Mouse (Mus musculus): ENCODE results near the gene Ddi2. TPM values are rescaled to one million over a fixed set of nuclear protein-coding genes. Genes with fewer than 3 reads are reported as not detected.
A peak's percentile ranks its signal among the peaks of the same experiment; 100 is the strongest.

The Ddi2 gene
- polyA plus RNA-seq, 1 experiment from 2014 or later: 16.8 TPM

DNA sequence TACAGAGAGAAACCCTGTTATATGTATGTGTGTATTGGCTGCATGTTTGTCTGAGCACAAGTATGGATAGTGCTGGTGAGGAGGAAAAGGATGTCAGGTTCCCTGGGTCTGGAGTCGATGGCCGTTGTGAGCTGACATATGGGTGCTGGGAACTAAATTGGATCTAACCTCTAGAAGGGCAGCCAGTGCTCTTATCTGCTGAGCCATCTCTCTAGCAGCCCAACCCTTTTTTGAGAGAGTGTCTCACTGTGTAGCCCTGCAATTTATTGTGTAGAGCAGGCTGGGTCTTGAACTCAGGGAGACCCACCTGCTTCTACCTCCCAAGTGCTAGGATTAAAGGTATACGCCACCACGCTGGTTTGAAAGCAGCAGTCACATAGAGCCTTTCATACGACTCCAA, 2.1 kb upstream of the Ddi2 start:
- TF ChIP-seq CTCF (IDR thresholded peaks at IDR 0.05) (no peak), EP300 (IDR thresholded peaks at IDR 0.05) (no peak)
- H3K36me3 ChIP-seq (ENCODE audit: insufficient read depth, low read length): no peaks in the 10 kb centered on the region
- 57% methylated on average over 5 of the region's 5 CpGs for WGBS
- DNase-seq (ENCODE audit: low spot score): no peak
- no peak for ATAC-seq
- H3K4me2 ChIP-seq (replicated peaks; ENCODE audit: low read depth, low read length): no peak overlapping the region
- no peaks in the 10 kb centered on the region for H3K9me3 ChIP-seq (ENCODE audit: low read length)
- H3K27ac ChIP-seq (ENCODE audit: low read length): no peak overlapping the region
- H3K4me3 ChIP-seq (ENCODE audit: low read depth, low read length): no peak overlapping the region
- no peaks in the 10 kb centered on the region for H3K27me3 ChIP-seq (replicated peaks; ENCODE audit: insufficient read depth, low read length)
- peaks cover 8% of the 10 kb centered on the region; the same call in 1 of the 2 replicates for H3K4me1 ChIP-seq (ENCODE audit: insufficient read depth, low read depth, low read length)
- H3K9ac ChIP-seq (replicated peaks; ENCODE audit: low read depth): no peak overlapping the region

DNA sequence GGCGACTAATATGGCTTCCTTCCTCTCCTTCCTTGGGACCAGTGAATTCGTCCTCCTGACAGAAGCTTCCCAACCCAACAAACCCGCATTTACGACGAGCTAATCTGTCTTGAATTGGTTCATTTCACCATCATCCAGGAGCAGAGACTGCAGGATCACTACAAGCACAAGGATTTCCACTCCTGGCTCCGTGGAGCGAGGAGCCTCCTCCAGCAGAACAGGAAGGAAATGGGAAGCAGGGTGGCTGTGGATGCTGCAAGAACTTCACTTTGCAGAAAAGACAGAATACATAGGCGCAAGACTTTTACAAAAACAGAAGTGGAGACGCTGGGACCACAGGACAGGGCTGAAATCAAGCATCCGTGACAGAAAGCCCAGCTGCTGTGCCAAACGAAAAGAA, 1.4 kb upstream of the Ddi2 start:
- Histone ChIP-seq H3K4me3 (ENCODE audit: low read depth, low read length) (no peak overlapping the region), H3K9ac (replicated peaks; ENCODE audit: low read depth) (no peak overlapping the region), H3K27ac (ENCODE audit: low read length) (no peak overlapping the region), H3K4me1 (ENCODE audit: insufficient read depth, low read depth, low read length) (peaks cover 8% of the 10 kb centered on the region; the same call in 1 of the 2 replicates), H3K9me3 (ENCODE audit: low read length) (no peaks in the 10 kb centered on the region), H3K4me2 (replicated peaks; ENCODE audit: low read depth, low read length) (no peak overlapping the region), H3K36me3 (ENCODE audit: insufficient read depth, low read length) (no peaks in the 10 kb centered on the region), H3K27me3 (replicated peaks; ENCODE audit: insufficient read depth, low read length) (no peaks in the 10 kb centered on the region)
- DNase-seq (ENCODE audit: low spot score) (no peak), ATAC-seq (no peak)
- TF ChIP-seq EP300 (IDR thresholded peaks at IDR 0.05) (no peak), CTCF (IDR thresholded peaks at IDR 0.05) (no peak)
- 55% methylated on average over 11 of the region's 11 CpGs for WGBS

- Histone ChIP-seq H3K36me3 (ENCODE audit: insufficient read depth, low read length) (no peaks in the 10 kb centered on the region), H3K27me3 (replicated peaks; ENCODE audit: insufficient read depth, low read length) (no peaks in the 10 kb centered on the region), H3K9ac (replicated peaks; ENCODE audit: low read depth) (0 out of 2 replicates have a peak overlapping the region, but pooled peaks have one; percentile 6), H3K4me2 (replicated peaks; ENCODE audit: low read depth, low read length) (peak overlapping the region; percentile 83), H3K4me3 (ENCODE audit: low read depth, low read length) (peak overlapping the region; percentile 96), H3K27ac (ENCODE audit: low read length) (peak overlapping the region; percentile 98; the same call in 1 of the 2 replicates), H3K4me1 (ENCODE audit: insufficient read depth, low read depth, low read length) (peaks cover 8% of the 10 kb centered on the region; the same call in 1 of the 2 replicates), H3K9me3 (ENCODE audit: low read length) (no peaks in the 10 kb centered on the region)
- DNase-seq (ENCODE audit: low spot score): no peak
- TF ChIP-seq EP300 (IDR thresholded peaks at IDR 0.05): 0 out of 2 replicates have a peak, but pooled peaks have one; percentile 34
- no peak for TF ChIP-seq CTCF (IDR thresholded peaks at IDR 0.05)
- no peak for ATAC-seq
- 8% methylated on average over 13 of the region's 13 CpGs for WGBS
Observed at GRCm38 (mm10) chr4:141723673-141724068, 452 bp upstream of the Ddi2 start.

GRCm38 (mm10) chr4:141721961-141722360, 1.3 kb downstream of the Ddi2 start:
- 7% methylated on average over 6 of the region's 6 CpGs for WGBS
- peak overlapping the region; percentile 96 for H3K4me3 ChIP-seq (ENCODE audit: low read depth, low read length)
- TF ChIP-seq CTCF (IDR thresholded peaks at IDR 0.05) (no peak), EP300 (IDR thresholded peaks at IDR 0.05) (peak; percentile 85)
- peak overlapping the region; percentile 89; the same call in 1 of the 2 replicates for H3K9ac ChIP-seq (replicated peaks; ENCODE audit: low read depth)
- DNase-seq (ENCODE audit: low spot score) (peak; percentile 91), ATAC-seq (peak; percentile 20)
- peak overlapping the region; percentile 98 for H3K27ac ChIP-seq (ENCODE audit: low read length)
- H3K9me3 ChIP-seq (ENCODE audit: low read length): no peaks in the 10 kb centered on the region
- H3K27me3 ChIP-seq (replicated peaks; ENCODE audit: insufficient read depth, low read length): no peaks in the 10 kb centered on the region
- 0 out of 2 replicates have a peak, but pooled peaks cover 2% of the 10 kb centered on the region for H3K36me3 ChIP-seq (ENCODE audit: insufficient read depth, low read length)
- peaks cover 8% of the 10 kb centered on the region; the same call in 1 of the 2 replicates for H3K4me1 ChIP-seq (ENCODE audit: insufficient read depth, low read depth, low read length)
- H3K4me2 ChIP-seq (replicated peaks; ENCODE audit: low read depth, low read length): peak overlapping the region; percentile 83

DNA sequence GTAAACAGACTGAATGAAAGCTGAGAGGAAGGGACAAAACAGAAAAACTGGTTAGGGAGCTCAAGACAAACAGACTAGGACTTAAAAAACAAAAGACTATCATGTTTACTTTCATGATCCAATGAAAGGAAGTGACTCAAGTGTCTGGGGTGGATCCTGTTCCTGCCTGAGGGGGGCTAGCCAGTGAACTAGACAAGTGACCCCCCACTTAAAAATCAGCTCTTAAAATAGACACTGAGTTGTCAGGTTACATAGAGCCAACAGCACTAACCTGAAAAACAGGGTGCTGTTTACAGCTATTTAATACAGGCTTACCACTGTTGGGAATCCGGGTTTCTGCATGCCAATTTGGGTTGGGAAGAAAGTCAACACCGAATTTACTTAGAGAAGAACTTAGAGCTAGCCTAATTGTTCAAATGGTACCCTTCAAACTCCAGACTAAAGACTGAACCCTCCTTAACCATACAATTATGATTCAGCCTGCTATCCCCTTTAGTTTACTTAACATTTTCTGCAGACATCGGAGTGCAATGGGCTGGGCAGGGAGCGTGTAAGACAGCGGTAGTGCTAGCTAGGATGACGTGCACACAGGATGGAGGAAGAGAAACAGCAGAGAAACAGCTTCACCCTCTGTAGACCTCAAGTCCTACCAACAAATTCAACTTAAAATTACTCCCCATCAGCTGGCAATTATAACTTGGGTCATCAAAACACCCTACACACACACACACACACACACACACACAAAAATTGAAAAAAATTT, 2.3 kb downstream of the Ddi2 start:
- no peaks in the 10 kb centered on the region for H3K27me3 ChIP-seq (replicated peaks; ENCODE audit: insufficient read depth, low read length)
- H3K4me3 ChIP-seq (ENCODE audit: low read depth, low read length): peak overlapping the region; percentile 96
- peak; percentile 16; the same call in 1 of the 2 replicates for ATAC-seq
- H3K4me1 ChIP-seq (ENCODE audit: insufficient read depth, low read depth, low read length): peaks cover 8% of the 10 kb centered on the region; the same call in 1 of the 2 replicates
- H3K4me2 ChIP-seq (replicated peaks; ENCODE audit: low read depth, low read length): peak overlapping the region; percentile 83
- H3K36me3 ChIP-seq (ENCODE audit: insufficient read depth, low read length): 0 out of 2 replicates have a peak, but pooled peaks cover 4% of the 10 kb centered on the region
- H3K27ac ChIP-seq (ENCODE audit: low read length): peak overlapping the region; percentile 78
- no peaks in the 10 kb centered on the region for H3K9me3 ChIP-seq (ENCODE audit: low read length)
- WGBS: 20% methylated on average over 6 of the region's 6 CpGs
- DNase-seq (ENCODE audit: low spot score): peak; percentile 67
- TF ChIP-seq CTCF (IDR thresholded peaks at IDR 0.05): no peak
- TF ChIP-seq EP300 (IDR thresholded peaks at IDR 0.05): peak; percentile 75
- no peak overlapping the region for H3K9ac ChIP-seq (replicated peaks; ENCODE audit: low read depth)

DNA sequence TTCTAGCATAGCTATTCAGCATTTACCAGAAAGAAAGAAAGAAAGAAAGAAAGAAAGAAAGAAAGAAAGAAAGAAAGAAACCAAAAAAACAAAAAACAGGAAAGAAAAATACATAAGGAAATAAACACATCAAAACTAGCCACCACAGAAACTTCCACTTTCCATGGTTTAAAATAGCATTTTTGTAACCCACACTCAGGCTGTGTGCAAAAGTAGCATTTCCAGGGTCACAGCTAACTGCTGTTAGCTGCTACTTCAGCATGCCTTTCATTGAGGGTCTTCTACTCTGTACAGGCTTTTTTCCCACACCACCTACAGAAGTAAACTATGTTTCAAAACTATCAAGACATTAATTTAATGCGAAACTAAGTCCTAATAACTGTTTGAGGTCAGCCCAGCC, 3.9 kb downstream of the Ddi2 start:
- H3K4me1 ChIP-seq (ENCODE audit: insufficient read depth, low read depth, low read length): peaks cover 8% of the 10 kb centered on the region; the same call in 1 of the 2 replicates
- 95% methylated on average over 1 of the region's 1 CpGs for WGBS
- H3K27ac ChIP-seq (ENCODE audit: low read length): no peak overlapping the region

More for the DNA sequence above, 3.9 kb downstream of the Ddi2 start:
- Histone ChIP-seq H3K9ac (replicated peaks; ENCODE audit: low read depth) (no peak overlapping the region), H3K4me3 (ENCODE audit: low read depth, low read length) (no peak overlapping the region), H3K36me3 (ENCODE audit: insufficient read depth, low read length) (0 out of 2 replicates have a peak, but pooled peaks cover 4% of the 10 kb centered on the region), H3K9me3 (ENCODE audit: low read length) (no peaks in the 10 kb centered on the region), H3K27me3 (replicated peaks; ENCODE audit: insufficient read depth, low read length) (no peaks in the 10 kb centered on the region), H3K4me2 (replicated peaks; ENCODE audit: low read depth, low read length) (no peak overlapping the region)
- no peak for TF ChIP-seq EP300 (IDR thresholded peaks at IDR 0.05)
- TF ChIP-seq CTCF (IDR thresholded peaks at IDR 0.05): no peak
- no peak for DNase-seq (ENCODE audit: low spot score)
- no peak for ATAC-seq

Measured in lung, postnatal 0 days (tissue).